Mouse (Mus musculus) heart, postnatal 36 days (tissue): ENCODE results near the gene Pdha1. TPM values are rescaled to one million over a fixed set of nuclear protein-coding genes. Genes with fewer than 3 reads are reported as not detected.

Experiments
- total RNA-seq, 2 experiments: library from RNA; stranded (reverse); gene quantifications; 2 replicates each; pipeline ENCODE4 v1.2.3; 2021

Pdha1 gene
- total RNA-seq, 2 experiments from 2014 or later: 1,112 to 1,227 TPM

Other genes starting within 250 kb of the Pdha1 start
- gene Map3k15, start 150.0 kb downstream of the Pdha1 start, total RNA-seq: under 1 TPM; 0.51 to 0.58 TPM